Mouse (Mus musculus) v-Abl transformed pro-B cells (cell line): ENCODE data around the gene Errfi1.

Experiments
- in situ Hi-C, 2 experiments: fragments of 400-800 bp; cut with MboI; formaldehyde crosslinking; loops; one replicate each; pipeline ENCODE4 v1.15.1; 2025; ENCODE audit not compliant: unreplicated experiment in 2 of 2

Gene Errfi1

GRCm38 (mm10) chr4:150908512-150908911 lies 54.8 kb downstream of the Errfi1 start:
- in situ Hi-C loops: loop anchor here (10.0 to 25.0 kb wide), 3 partner anchors 56 to 646 kb away; no protein-coding TSS in a partner anchor

GRCm38 (mm10) chr4:150909451-150910156 lies 55.9 kb downstream of the Errfi1 start:
- in situ Hi-C loops: loop anchor here (10.0 to 25.0 kb wide), 4 partner anchors 55 to 835 kb away; no protein-coding TSS in a partner anchor

DNA sequence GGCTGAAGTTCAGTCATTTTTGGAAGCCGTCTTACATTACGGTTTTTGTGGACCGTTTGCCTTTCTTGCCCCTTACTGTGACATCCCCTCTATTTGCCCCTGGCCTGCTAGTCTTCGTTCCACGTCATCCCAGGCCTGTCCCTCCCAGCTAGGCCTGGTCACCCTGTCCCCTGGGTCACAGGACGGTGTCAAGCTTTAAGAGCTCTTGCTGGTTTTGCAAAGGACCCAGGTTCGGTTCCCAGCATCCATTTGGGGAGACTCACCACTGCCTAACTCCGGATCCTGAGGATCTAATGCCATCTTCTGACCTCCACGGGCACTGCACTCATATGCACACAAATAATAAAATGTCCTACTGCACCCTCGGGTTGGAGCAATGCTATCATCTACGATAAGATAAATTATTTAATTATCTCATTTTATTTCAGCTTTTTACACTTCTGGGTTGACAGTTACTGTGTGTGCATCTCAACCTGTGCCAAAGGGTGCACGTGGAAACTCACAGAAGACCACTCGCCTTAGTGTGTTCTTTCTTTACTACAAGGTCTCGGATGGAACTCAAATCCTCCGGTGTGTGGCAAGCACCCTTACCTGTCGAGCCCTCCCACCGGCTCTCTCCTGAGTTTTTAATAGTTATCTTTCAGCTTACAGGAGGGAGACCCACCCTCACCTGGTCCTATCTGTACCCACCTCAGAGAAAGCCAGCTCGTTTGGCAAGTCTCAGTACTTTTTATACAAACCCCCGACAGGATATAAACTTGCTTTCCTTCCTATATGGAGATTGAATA lies 56.6 kb downstream of the Errfi1 start:
- in situ Hi-C loops: loop anchor here in 1 of 2 experiments (10.0 to 25.0 kb wide), 3 partner anchors 423 to 834 kb away; no protein-coding TSS in a partner anchor

GRCm38 (mm10) chr4:150913743-150914142 lies 60.0 kb downstream of the Errfi1 start:
- in situ Hi-C loops: loop anchor here in 1 of 2 experiments (10.0 to 25.0 kb wide), 3 partner anchors 426 to 831 kb away; no protein-coding TSS in a partner anchor

DNA sequence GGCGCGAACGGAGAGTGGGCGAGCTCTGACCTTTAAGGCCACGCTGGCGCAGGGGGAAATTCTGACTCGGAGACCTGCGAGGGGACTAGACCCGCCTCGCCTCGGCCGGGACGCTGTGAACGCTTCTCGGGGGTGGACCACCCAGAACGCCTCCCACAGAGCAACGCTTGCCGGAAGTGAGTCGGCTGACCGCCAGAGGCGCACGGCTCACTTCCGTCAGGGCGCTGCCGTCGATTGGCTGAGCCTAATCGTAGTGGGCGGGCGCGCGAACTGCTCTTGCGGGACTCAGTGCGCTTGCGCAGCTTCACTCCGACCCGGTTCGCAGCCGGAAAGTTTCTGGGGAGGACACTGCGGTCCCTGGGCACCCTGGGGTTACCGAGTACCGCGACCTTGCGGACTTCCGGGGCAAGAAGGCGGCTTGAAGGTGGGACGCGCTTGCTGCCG lies 60.6 kb downstream of the Errfi1 start, which contains the start of the genes Park7 and Tnfrsf9:
TSS of gene Park7 (minus strand) at position 148 of the 444 bp plus-strand sequence.
TSS of gene Tnfrsf9 (plus strand) at position 273 of the 444 bp plus-strand sequence.
- in situ Hi-C loops: loop anchor here in 1 of 2 experiments (10.0 to 25.0 kb wide), 3 partner anchors 427 to 830 kb away; no protein-coding TSS in a partner anchor

GRCm38 (mm10) chr4:150915181-150915906 lies 61.6 kb downstream of the Errfi1 start:
- in situ Hi-C loops: loop anchor here in 1 of 2 experiments (10.0 to 25.0 kb wide), 3 partner anchors 428 to 829 kb away; no protein-coding TSS in a partner anchor

- in situ Hi-C loops: loop anchor here in 1 of 2 experiments (10.0 to 25.0 kb wide), 3 partner anchors 430 to 827 kb away; no protein-coding TSS in a partner anchor
Observed at GRCm38 (mm10) chr4:150917336-150918027, 63.8 kb downstream of the Errfi1 start.
